Mouse (Mus musculus) midbrain, embryonic 13.5 days (tissue): ENCODE measurements around the gene Trip10. TPM values are rescaled to one million over a fixed set of nuclear protein-coding genes. Genes with fewer than 3 reads are reported as not detected.
A peak's percentile ranks its signal among the peaks of the same experiment; 100 is the strongest.

ENCODE experiments used
- ATAC-seq: fragments of 200-750 bp; cut with Nextera tagmentation; 2 replicates; pipeline ENCODE4 v1.8.0; 2017; ENCODE audit warnings: mild to moderate bottlenecking, moderate TSS enrichment, moderate library complexity
- H3K27ac ChIP-seq: fragments of 300-500 bp; sonication (generic); 2 replicates; pipeline ENCODE4 v1.5.1; 2015; ENCODE audit warnings: inconsistent platforms, mild to moderate bottlenecking, moderate library complexity
- H3K27me3 ChIP-seq: fragments of 300-500 bp; sonication (generic); 2 replicates; pipeline ENCODE4 v1.6.1; 2015; ENCODE audit warnings: mild to moderate bottlenecking, inconsistent platforms
- H3K36me3 ChIP-seq: fragments of 300-500 bp; sonication (generic); 2 replicates; pipeline ENCODE4 v1.6.1; 2015; ENCODE audit warnings: mild to moderate bottlenecking, inconsistent platforms
- H3K4me1 ChIP-seq: fragments of 300-500 bp; sonication (generic); replicated peaks from 2 replicates; pipeline ENCODE4 v1.6.1; 2015; ENCODE audit warnings: inconsistent platforms
- H3K4me2 ChIP-seq: fragments of 300-500 bp; sonication (generic); replicated peaks from 2 replicates; pipeline ENCODE4 v1.6.1; 2015; ENCODE audit warnings: moderate library complexity, mild to moderate bottlenecking, inconsistent platforms
- H3K4me3 ChIP-seq: fragments of 300-500 bp; sonication (generic); replicated peaks from 2 replicates; pipeline ENCODE4 v1.5.1; 2015; ENCODE audit warnings: mild to moderate bottlenecking, inconsistent platforms
- H3K9ac ChIP-seq: fragments of 300-500 bp; sonication (generic); replicated peaks from 2 replicates; pipeline ENCODE4 v1.6.1; 2015; ENCODE audit warnings: mild to moderate bottlenecking, inconsistent platforms
- H3K9me3 ChIP-seq: fragments of 300-500 bp; sonication (generic); 2 replicates; pipeline ENCODE4 v1.6.1; 2016; ENCODE audit warnings: mild to moderate bottlenecking, inconsistent platforms
- WGBS: fragments of 180-500 bp; shearing (Covaris S2); methylation state at CpG from one replicate; pipeline ENCODE4 v1.1.7; 2015; 5-methylcytosine and 5-hydroxymethylcytosine counted together
- polyA plus RNA-seq: library from polyadenylated mRNA; unstranded; fragments of >200 nt; fragmentation: Nextera tagmentation; extraction: Ambion mirVana; gene quantifications from 2 replicates; pipeline ENCODE4 v1.2.1, GENCODE M21; 2015

The Trip10 gene
- polyA plus RNA-seq, 1 experiment from 2014 or later: 13.7 TPM

GRCm38 (mm10) chr17:57227468-57227867 lies 21.8 kb upstream of the Trip10 start:
- H3K36me3 ChIP-seq: no peaks in the 10 kb centered on the region
- no peaks in the 10 kb centered on the region for H3K4me1 ChIP-seq
- no peak overlapping the region for H3K4me2 ChIP-seq
- ATAC-seq: no peak
- no peaks in the 10 kb centered on the region for H3K9me3 ChIP-seq
- H3K4me3 ChIP-seq: no peak overlapping the region
- no peaks in the 10 kb centered on the region for H3K27me3 ChIP-seq
- 88% methylated on average over 2 of the region's 2 CpGs for WGBS
- H3K27ac ChIP-seq: no peak overlapping the region
- H3K9ac ChIP-seq: no peak overlapping the region

GRCm38 (mm10) chr17:57228014-57228413 lies 21.2 kb upstream of the Trip10 start, which contains the start of gene C3:
TSS of gene C3 (minus strand) at chr17:57228136.
- H3K27ac ChIP-seq: no peak within 1 kb of the TSS
- 79% methylated on average over 3 of the region's 3 CpGs for WGBS
- H3K4me1 ChIP-seq: 0 out of 2 replicates have a peak, but pooled peaks cover under 1% of the 10 kb centered on the region
- no peaks in the 10 kb centered on the region for H3K36me3 ChIP-seq
- no peak for ATAC-seq
- H3K9me3 ChIP-seq: no peaks in the 10 kb centered on the region
- H3K4me3 ChIP-seq: no peak within 1 kb of the TSS
- H3K9ac ChIP-seq: no peak within 1 kb of the TSS
- no peak within 1 kb of the TSS for H3K4me2 ChIP-seq
- no peaks in the 10 kb centered on the region for H3K27me3 ChIP-seq

- Histone ChIP-seq H3K9me3 (no peaks in the 10 kb centered on the region), H3K27ac (no peak overlapping the region), H3K4me2 (no peak overlapping the region), H3K4me1 (0 out of 2 replicates have a peak, but pooled peaks cover 3% of the 10 kb centered on the region), H3K27me3 (no peaks in the 10 kb centered on the region), H3K4me3 (no peak overlapping the region), H3K36me3 (no peaks in the 10 kb centered on the region), H3K9ac (no peak overlapping the region)
- no peak for ATAC-seq
- WGBS: 78% methylated on average over 3 of the region's 3 CpGs
Observed at GRCm38 (mm10) chr17:57228873-57229272, 20.4 kb upstream of the Trip10 start.

DNA sequence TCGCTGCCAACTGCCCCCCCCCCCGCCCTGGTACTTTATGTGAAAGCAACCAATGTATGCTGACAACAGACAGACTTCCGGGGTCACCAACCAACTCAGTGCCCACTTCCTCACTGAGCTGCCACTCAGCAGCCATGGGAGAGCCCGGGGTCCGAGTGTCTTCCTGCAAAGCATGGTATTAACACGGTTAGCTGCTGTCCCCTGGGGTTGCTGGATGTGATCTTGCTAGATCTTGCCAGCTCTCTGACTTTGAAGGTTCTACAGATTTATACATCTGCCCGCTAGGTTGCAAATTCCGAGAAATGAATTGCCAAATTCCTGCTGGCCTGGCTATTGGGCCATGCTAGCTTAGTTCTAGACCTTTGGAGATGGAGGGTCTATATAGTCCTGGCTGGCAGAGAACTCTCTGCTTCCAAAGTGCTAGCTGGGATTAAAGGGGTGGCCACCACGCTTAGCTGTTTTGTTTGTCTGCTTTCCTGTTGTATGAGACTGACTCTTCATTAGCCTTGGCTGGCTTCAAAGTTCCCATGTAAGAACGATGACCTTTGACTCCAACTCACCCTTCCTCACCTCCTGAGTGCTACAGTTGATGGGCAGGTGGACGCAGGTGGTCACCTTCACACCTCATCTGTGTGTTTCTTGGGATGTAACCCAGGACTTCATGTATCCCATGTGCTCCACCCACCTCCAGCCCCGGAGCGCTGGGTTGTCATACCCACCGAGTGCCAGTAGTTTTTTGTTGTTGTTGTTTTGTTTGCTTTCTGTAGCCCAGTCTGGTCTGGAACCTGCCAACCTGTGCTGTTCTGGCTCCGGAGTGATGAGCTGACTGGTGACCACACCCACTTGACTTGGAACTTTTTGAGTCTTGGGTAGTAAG lies 19.2 kb upstream of the Trip10 start:
- WGBS: 80% methylated on average over 15 of the region's 15 CpGs
- Histone ChIP-seq H3K36me3 (peaks cover 8% of the 10 kb centered on the region), H3K27ac (no peak overlapping the region), H3K9ac (no peak overlapping the region), H3K4me1 (0 out of 2 replicates have a peak, but pooled peaks cover 3% of the 10 kb centered on the region), H3K27me3 (no peaks in the 10 kb centered on the region), H3K4me2 (no peak overlapping the region), H3K4me3 (no peak overlapping the region), H3K9me3 (no peaks in the 10 kb centered on the region)
- no peak for ATAC-seq

- 71% methylated on average over 6 of the region's 6 CpGs for WGBS
Observed at GRCm38 (mm10) chr17:57230728-57231125, 18.5 kb upstream of the Trip10 start.

DNA sequence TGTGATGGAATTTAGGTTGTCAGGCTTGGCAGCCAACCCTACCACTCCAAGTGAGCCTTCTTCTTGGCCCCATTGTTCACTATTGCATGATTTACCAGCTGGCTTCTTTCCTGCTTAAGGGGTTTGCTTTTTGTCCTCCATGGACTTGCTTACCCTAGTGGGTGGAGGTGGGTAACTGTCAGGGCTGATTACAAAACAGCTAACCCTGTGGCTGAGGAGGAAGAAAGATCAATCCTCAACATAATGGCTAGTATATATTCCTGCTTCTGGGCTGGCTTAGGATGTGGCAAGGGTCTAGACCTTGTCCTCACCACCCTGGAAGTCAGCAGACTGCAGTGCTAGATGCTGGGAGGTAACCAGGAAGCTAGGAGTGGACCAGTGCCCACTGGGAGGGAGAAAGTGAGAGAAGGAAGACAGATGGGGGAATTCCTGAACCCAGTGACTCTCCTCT lies 17.9 kb upstream of the Trip10 start:
- ATAC-seq: no peak
- Histone ChIP-seq H3K27ac (no peak overlapping the region), H3K36me3 (peaks cover 17% of the 10 kb centered on the region), H3K27me3 (no peaks in the 10 kb centered on the region), H3K4me2 (no peak overlapping the region), H3K4me1 (0 out of 2 replicates have a peak, but pooled peaks cover 3% of the 10 kb centered on the region), H3K9ac (no peak overlapping the region), H3K9me3 (no peaks in the 10 kb centered on the region), H3K4me3 (no peak overlapping the region)

More at GRCm38 (mm10) chr17:57230728-57231125, 18.5 kb upstream of the Trip10 start:
- ATAC-seq: no peak
- Histone ChIP-seq H3K9ac (no peak overlapping the region), H3K27me3 (no peaks in the 10 kb centered on the region), H3K4me1 (0 out of 2 replicates have a peak, but pooled peaks cover 3% of the 10 kb centered on the region), H3K36me3 (peaks cover 11% of the 10 kb centered on the region), H3K9me3 (no peaks in the 10 kb centered on the region), H3K4me3 (no peak overlapping the region), H3K4me2 (no peak overlapping the region), H3K27ac (no peak overlapping the region)

DNA sequence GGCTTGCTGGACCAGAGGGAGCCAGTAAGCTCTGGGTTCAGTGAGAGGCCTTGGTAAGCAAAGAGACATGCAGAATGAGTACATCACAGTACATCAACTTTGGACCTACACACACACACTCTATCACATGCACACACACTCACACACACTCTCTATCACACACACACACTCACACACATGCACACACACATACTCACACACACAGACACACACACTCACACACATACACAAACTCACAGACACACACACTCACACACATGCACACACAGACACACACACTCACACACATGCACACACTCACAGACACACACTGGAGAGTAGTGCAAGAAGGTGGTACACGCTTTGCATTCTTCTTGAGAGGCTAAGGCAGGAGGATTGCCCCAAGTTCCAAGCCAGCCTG lies 17.1 kb upstream of the Trip10 start:
- Histone ChIP-seq H3K9ac (no peak overlapping the region), H3K36me3 (peaks cover 26% of the 10 kb centered on the region), H3K4me1 (0 out of 2 replicates have a peak, but pooled peaks cover 3% of the 10 kb centered on the region), H3K9me3 (no peaks in the 10 kb centered on the region), H3K4me2 (no peak overlapping the region), H3K27me3 (no peaks in the 10 kb centered on the region), H3K4me3 (no peak overlapping the region), H3K27ac (no peak overlapping the region)
- 93% methylated on average over 1 of the region's 1 CpGs for WGBS
- ATAC-seq: no peak

- no peak overlapping the region for H3K4me2 ChIP-seq
- no peak for ATAC-seq
- no peaks in the 10 kb centered on the region for H3K9me3 ChIP-seq
- H3K9ac ChIP-seq: no peak overlapping the region
- no peak overlapping the region for H3K27ac ChIP-seq
- peaks cover 34% of the 10 kb centered on the region for H3K36me3 ChIP-seq
- WGBS: 53% methylated on average over 7 of the region's 7 CpGs
- no peaks in the 10 kb centered on the region for H3K27me3 ChIP-seq
- 0 out of 2 replicates have a peak, but pooled peaks cover 3% of the 10 kb centered on the region for H3K4me1 ChIP-seq
- H3K4me3 ChIP-seq: no peak overlapping the region
Observed at GRCm38 (mm10) chr17:57233038-57233437, 16.2 kb upstream of the Trip10 start.

DNA sequence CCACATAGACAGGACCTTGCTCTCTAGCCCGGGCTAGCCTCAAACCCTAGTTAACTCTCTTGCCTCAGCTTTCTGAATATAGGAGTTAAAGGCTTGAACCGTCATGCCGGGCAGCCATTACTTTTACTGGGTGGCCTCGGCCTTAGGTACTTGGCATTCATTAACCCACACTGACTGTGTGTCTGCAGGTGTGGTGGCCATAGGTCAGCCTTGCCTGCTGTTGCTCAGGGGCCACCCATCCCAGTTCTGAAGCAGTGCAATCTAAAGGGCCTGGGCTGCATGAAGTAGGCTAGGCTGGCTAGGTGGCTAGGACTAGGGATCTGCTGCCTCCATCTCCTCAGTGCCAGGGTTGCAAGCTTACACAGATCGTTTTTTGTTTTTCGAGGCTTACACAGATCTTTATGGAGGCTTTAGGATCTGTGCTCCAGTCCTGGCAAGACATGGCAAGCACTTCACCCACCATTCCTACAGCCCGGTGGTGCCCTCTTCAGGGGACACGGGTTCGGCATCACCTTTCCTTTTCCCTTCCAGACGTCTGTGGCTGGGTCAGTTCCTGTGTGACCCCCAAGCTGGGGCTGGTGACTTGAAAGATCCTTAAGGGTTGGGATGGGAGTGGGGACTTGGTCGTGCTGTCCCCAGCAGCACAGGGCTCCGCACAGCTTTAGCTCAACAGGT lies 14.9 kb upstream of the Trip10 start:
- Histone ChIP-seq H3K9ac (no peak overlapping the region), H3K4me1 (0 out of 2 replicates have a peak, but pooled peaks cover 3% of the 10 kb centered on the region), H3K4me2 (no peak overlapping the region), H3K9me3 (no peaks in the 10 kb centered on the region), H3K27me3 (no peaks in the 10 kb centered on the region), H3K36me3 (peaks cover 38% of the 10 kb centered on the region), H3K4me3 (no peak overlapping the region), H3K27ac (no peak overlapping the region)
- ATAC-seq: no peak
- WGBS: 85% methylated on average over 12 of the region's 12 CpGs

DNA sequence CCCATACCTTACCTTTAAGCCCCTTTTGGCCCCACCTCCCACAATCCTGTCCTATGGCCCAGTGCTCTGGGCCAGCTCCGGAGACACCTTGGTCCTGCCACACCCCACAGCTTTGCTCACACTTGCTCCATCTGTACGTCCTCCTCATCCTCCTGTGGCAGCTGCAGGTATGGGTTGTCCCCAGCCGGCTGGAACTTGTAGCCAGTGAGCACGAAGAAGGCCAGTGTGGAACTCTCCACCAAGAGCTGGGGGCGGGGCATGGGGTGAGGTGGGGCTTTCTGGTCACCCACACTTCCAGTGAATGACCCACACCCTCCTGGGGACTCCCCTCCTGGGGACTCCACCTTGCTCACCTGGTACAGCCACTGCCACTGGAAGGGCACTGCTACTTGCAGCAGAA lies 13.5 kb upstream of the Trip10 start:
- Histone ChIP-seq H3K4me1 (0 out of 2 replicates have a peak, but pooled peaks cover 3% of the 10 kb centered on the region), H3K9ac (no peak overlapping the region), H3K27me3 (no peaks in the 10 kb centered on the region), H3K4me2 (no peak overlapping the region), H3K9me3 (no peaks in the 10 kb centered on the region), H3K4me3 (no peak overlapping the region), H3K27ac (no peak overlapping the region), H3K36me3 (peaks cover 38% of the 10 kb centered on the region)
- 0 out of 2 replicates have a peak, but pooled peaks have one; percentile 15 for ATAC-seq
- 92% methylated on average over 5 of the region's 5 CpGs for WGBS

- H3K9ac ChIP-seq: no peak overlapping the region
- peak; percentile 21; the same call in 1 of the 2 replicates for ATAC-seq
- H3K36me3 ChIP-seq: peaks cover 46% of the 10 kb centered on the region
- 95% methylated on average over 9 of the region's 9 CpGs for WGBS
- H3K4me1 ChIP-seq: 0 out of 2 replicates have a peak, but pooled peaks cover 3% of the 10 kb centered on the region
- H3K9me3 ChIP-seq: no peaks in the 10 kb centered on the region
- no peak overlapping the region for H3K27ac ChIP-seq
- H3K4me2 ChIP-seq: no peak overlapping the region
- no peak overlapping the region for H3K4me3 ChIP-seq
- H3K27me3 ChIP-seq: no peaks in the 10 kb centered on the region
Observed at GRCm38 (mm10) chr17:57237181-57237580, 12.1 kb upstream of the Trip10 start.
